13 mouse cellular contexts compared by ENCODE assay signal in the genomic region with DNA sequence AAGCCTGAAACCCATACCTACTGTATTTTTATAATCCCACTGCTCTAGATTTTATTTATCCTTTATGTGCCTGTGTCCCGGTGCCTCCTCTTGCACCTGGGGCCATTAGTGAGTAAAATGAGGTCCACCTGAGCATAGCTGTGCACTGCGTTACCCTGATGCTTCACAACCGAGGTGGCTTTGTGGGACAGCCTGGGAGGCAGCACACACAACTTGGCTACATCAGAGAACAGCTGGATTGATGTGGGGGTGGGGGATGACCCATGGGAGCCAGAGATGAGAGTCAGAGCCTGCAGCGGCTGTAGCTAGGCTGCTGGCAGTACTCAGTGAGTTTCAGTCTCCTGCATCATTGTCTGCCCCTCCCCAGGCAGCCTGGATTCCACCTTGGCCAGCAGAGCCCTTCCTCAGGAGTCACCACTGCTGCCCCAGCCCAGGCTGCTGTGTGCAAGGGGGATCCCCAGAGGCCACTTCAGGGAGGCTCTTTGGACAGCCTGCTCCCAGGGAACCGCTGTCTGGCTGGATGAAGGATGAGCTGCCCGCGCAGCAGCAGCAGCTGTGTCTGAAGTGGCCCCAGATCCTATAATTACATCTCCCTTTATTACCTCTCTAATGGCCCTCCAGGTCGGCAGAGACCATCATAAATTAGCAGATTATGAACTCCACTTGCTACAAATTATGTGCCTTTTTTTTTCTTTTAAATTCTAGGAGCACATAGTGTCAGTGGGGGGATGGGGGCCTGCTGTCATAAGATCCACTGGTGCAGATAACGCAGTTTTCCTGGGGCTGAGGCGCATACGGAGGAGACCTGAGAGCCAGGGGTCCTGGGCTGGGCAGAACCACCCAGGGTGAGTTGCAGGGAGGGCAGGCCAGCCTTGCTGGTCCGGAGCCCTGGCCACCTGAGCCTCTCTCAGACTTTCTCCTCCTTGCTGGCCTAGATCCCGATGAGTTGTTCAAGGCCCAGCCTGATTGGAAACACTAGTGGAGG.
DNase-seq lines count a peak whose midpoint lies in the region; ATAC-seq lines count a peak whose summit lies in the region.
"Had no signal": no experiment of that assay in that cellular context is flagged by ENCODE, and none has a peak within 500 bp of the region (broad histone marks: within the 10 kb centered on the region; RNA-seq: fewer than 3 reads in every experiment).

No protein-coding gene starts in this region.

- H3K27me3 ChIP-seq in lung, embryonic 15.5 days, result no peaks in the 10 kb centered on the region
- no peaks in the 10 kb centered on the region for H3K27me3 ChIP-seq in intestine, embryonic 15.5 days (replicated peaks)
- no peaks in the 10 kb centered on the region for H3K27me3 ChIP-seq in neural tube, embryonic 12.5 days (replicated peaks)
- H3K27me3 ChIP-seq: heart, embryonic 12.5 days had no signal

- peaks cover 6% of the 10 kb centered on the region; the same call in 1 of the 2 replicates for H3K4me1 ChIP-seq in lung, embryonic 15.5 days
- peaks cover 5% of the 10 kb centered on the region; the same call in 1 of the 2 replicates for H3K4me1 ChIP-seq in intestine, embryonic 15.5 days (replicated peaks)
- peaks cover 17% of the 10 kb centered on the region for H3K4me1 ChIP-seq in neural tube, embryonic 12.5 days

- WGBS in lung, embryonic 15.5 days, result 36% methylated on average over 13 of the region's 13 CpGs
- 33% methylated on average over 13 of the region's 13 CpGs for WGBS in intestine, embryonic 15.5 days
- WGBS in neural tube, embryonic 12.5 days, result 15% methylated on average over 13 of the region's 13 CpGs

- H3K4me3 ChIP-seq in lung, embryonic 15.5 days, result no peak overlapping the region
- no peak overlapping the region for H3K4me3 ChIP-seq in intestine, embryonic 15.5 days (replicated peaks)
- H3K4me3 ChIP-seq in neural tube, embryonic 12.5 days, result no peak overlapping the region
- H3K4me3 ChIP-seq: erythroblast, embryonic 14.5 days; heart, embryonic 12.5 days had no signal

- no peaks in the 10 kb centered on the region for H3K9me3 ChIP-seq in lung, embryonic 15.5 days
- no peaks in the 10 kb centered on the region for H3K9me3 ChIP-seq in intestine, embryonic 15.5 days
- no peaks in the 10 kb centered on the region for H3K9me3 ChIP-seq in neural tube, embryonic 12.5 days
- H3K9me3 ChIP-seq: heart, embryonic 12.5 days had no signal

- no peaks in the 10 kb centered on the region for H3K36me3 ChIP-seq in lung, embryonic 15.5 days
- no peaks in the 10 kb centered on the region for H3K36me3 ChIP-seq in intestine, embryonic 15.5 days
- no peaks in the 10 kb centered on the region for H3K36me3 ChIP-seq in neural tube, embryonic 12.5 days

- no peak overlapping the region for H3K9ac ChIP-seq in lung, embryonic 15.5 days
- no peak overlapping the region for H3K9ac ChIP-seq in intestine, embryonic 15.5 days
- H3K9ac ChIP-seq in neural tube, embryonic 12.5 days, result no peak overlapping the region
- H3K9ac ChIP-seq: heart, embryonic 12.5 days had no signal

- peak; percentile 78; the same call in 1 of the 2 replicates for ATAC-seq in lung, embryonic 15.5 days (ENCODE audit: borderline replicate concordance, extremely low read depth, low FRiP score, low TSS enrichment)
- 0 out of 2 replicates have a peak, but pooled peaks have one; percentile 39 for ATAC-seq in intestine, embryonic 15.5 days
- peak; percentile 79 for ATAC-seq in neural tube, embryonic 12.5 days (ENCODE audit: low FRiP score, low read depth)

- no peak overlapping the region for H3K4me2 ChIP-seq in lung, embryonic 15.5 days
- H3K4me2 ChIP-seq in intestine, embryonic 15.5 days (replicated peaks), result no peak overlapping the region
- H3K4me2 ChIP-seq in neural tube, embryonic 12.5 days (replicated peaks), result 0 out of 2 replicates have a peak overlapping the region, but pooled peaks have one; percentile 18
- H3K4me2 ChIP-seq: heart, embryonic 12.5 days had no signal

- H3K27ac ChIP-seq in lung, embryonic 15.5 days, result no peak overlapping the region
- H3K27ac ChIP-seq in intestine, embryonic 15.5 days, result no peak overlapping the region
- peak overlapping the region; percentile 11; the same call in 1 of the 2 replicates for H3K27ac ChIP-seq in neural tube, embryonic 12.5 days

- DNase-seq in lung, postnatal 4 days, result no peak
- peak; percentile 59 for DNase-seq in embryo, embryonic 11 days
- DNase-seq in layer of hippocampus, postnatal 10 days (ENCODE audit: low spot score in 2 of 2), result no peak
- no peak for DNase-seq in layer of hippocampus, adult 8-10 months (ENCODE audit: low spot score in 2 of 2)
- DNase-seq: cerebellum, postnatal 10 days; kidney, adult 2 months; liver; thymus, postnatal 36 days had no signal
